Mouse (Mus musculus): Measurements from ENCODE around the gene Sprn. TPM values are rescaled to one million over a fixed set of nuclear protein-coding genes. Genes with fewer than 3 reads are reported as not detected.

Gene Sprn
- polyA plus RNA-seq (2014; fragmentation: Illumina TruSeq; extraction: RNeasy Lipid Tissue Mini Kit (QIAGEN cat#74804); ENCODE audit: insufficient read depth, low read depth, low replicate concordance): not detected

GRCm38 (mm10) chr7:140154218-140154927 lies at the start of gene Sprn:
Gene Sprn (minus strand): TSS chr7:140154877.

GRCm38 (mm10) chr7:140172936-140173335 lies 18.3 kb upstream of the Sprn start, which contains the start of gene Olfr523:
Gene Olfr523 (plus strand): TSS chr7:140173217.

GRCm38 (mm10) chr7:140164664-140165063 lies 10.0 kb upstream of the Sprn start, which contains the start of gene Olfr522:
Gene Olfr522 (minus strand): TSS chr7:140164764.

GRCm38 (mm10) chr7:140137135-140138020 lies 17.3 kb downstream of the Sprn start, which contains the start of gene Mtg1:
Gene Mtg1 (plus strand): TSS chr7:140137564.

GRCm38 (mm10) chr7:140116329-140117054 lies 38.2 kb downstream of the Sprn start, which contains the start of gene Echs1:
Gene Echs1 (minus strand): TSS chr7:140116476.

GRCm38 (mm10) chr7:140115583-140116328 lies 38.9 kb downstream of the Sprn start, which contains the start of gene Paox:
Gene Paox (plus strand): TSS chr7:140115799.

GRCm38 (mm10) chr7:140101993-140102860 lies 52.5 kb downstream of the Sprn start, which contains the start of gene Fuom:
Gene Fuom (minus strand): TSS chr7:140102441.

Other genes starting within 250 kb of the Sprn start
- gene Utf1, start 211.1 kb downstream of the Sprn start, polyA plus RNA-seq (2014; fragmentation: Illumina TruSeq; extraction: RNeasy Lipid Tissue Mini Kit (QIAGEN cat#74804); ENCODE audit: insufficient read depth, low read depth, low replicate concordance): not detected
- 4.6 TPM for gene 6430531B16Rik, start 176.1 kb downstream of the Sprn start, polyA plus RNA-seq (2014; fragmentation: Illumina TruSeq; extraction: RNeasy Lipid Tissue Mini Kit (QIAGEN cat#74804); ENCODE audit: insufficient read depth, low read depth, low replicate concordance)
- 6.5 TPM for gene Adam8, start 162.3 kb downstream of the Sprn start, polyA plus RNA-seq (2014; fragmentation: Illumina TruSeq; extraction: RNeasy Lipid Tissue Mini Kit (QIAGEN cat#74804); ENCODE audit: insufficient read depth, low read depth, low replicate concordance)
- gene Zfp511, start 118.5 kb downstream of the Sprn start, polyA plus RNA-seq (2014; fragmentation: Illumina TruSeq; extraction: RNeasy Lipid Tissue Mini Kit (QIAGEN cat#74804); ENCODE audit: insufficient read depth, low read depth, low replicate concordance): 13.9 TPM
- 8.3 TPM for gene Tubgcp2, start 118.2 kb downstream of the Sprn start, polyA plus RNA-seq (2014; fragmentation: Illumina TruSeq; extraction: RNeasy Lipid Tissue Mini Kit (QIAGEN cat#74804); ENCODE audit: insufficient read depth, low read depth, low replicate concordance)
- not detected for gene Msx3, start 105.8 kb downstream of the Sprn start, polyA plus RNA-seq (2014; fragmentation: Illumina TruSeq; extraction: RNeasy Lipid Tissue Mini Kit (QIAGEN cat#74804); ENCODE audit: insufficient read depth, low read depth, low replicate concordance)
- gene Caly, start 72.3 kb downstream of the Sprn start, polyA plus RNA-seq (2014; fragmentation: Illumina TruSeq; extraction: RNeasy Lipid Tissue Mini Kit (QIAGEN cat#74804); ENCODE audit: insufficient read depth, low read depth, low replicate concordance): not detected
- gene Prap1, start 61.5 kb downstream of the Sprn start, polyA plus RNA-seq (2014; fragmentation: Illumina TruSeq; extraction: RNeasy Lipid Tissue Mini Kit (QIAGEN cat#74804); ENCODE audit: insufficient read depth, low read depth, low replicate concordance): not detected
- 29.5 TPM for gene Fuom, start 52.4 kb downstream of the Sprn start, polyA plus RNA-seq (2014; fragmentation: Illumina TruSeq; extraction: RNeasy Lipid Tissue Mini Kit (QIAGEN cat#74804); ENCODE audit: insufficient read depth, low read depth, low replicate concordance)
- gene Paox, start 39.1 kb downstream of the Sprn start, polyA plus RNA-seq (2014; fragmentation: Illumina TruSeq; extraction: RNeasy Lipid Tissue Mini Kit (QIAGEN cat#74804); ENCODE audit: insufficient read depth, low read depth, low replicate concordance): 8.8 TPM
- 97.0 TPM for gene Echs1, start 38.4 kb downstream of the Sprn start, polyA plus RNA-seq (2014; fragmentation: Illumina TruSeq; extraction: RNeasy Lipid Tissue Mini Kit (QIAGEN cat#74804); ENCODE audit: insufficient read depth, low read depth, low replicate concordance)
- 12.7 TPM for gene Mtg1, start 17.3 kb downstream of the Sprn start, polyA plus RNA-seq (2014; fragmentation: Illumina TruSeq; extraction: RNeasy Lipid Tissue Mini Kit (QIAGEN cat#74804); ENCODE audit: insufficient read depth, low read depth, low replicate concordance)
- not detected for gene Olfr522, start 9.9 kb upstream of the Sprn start, polyA plus RNA-seq (2014; fragmentation: Illumina TruSeq; extraction: RNeasy Lipid Tissue Mini Kit (QIAGEN cat#74804); ENCODE audit: insufficient read depth, low read depth, low replicate concordance)
- not detected for gene Olfr523, start 18.3 kb upstream of the Sprn start, polyA plus RNA-seq (2014; fragmentation: Illumina TruSeq; extraction: RNeasy Lipid Tissue Mini Kit (QIAGEN cat#74804); ENCODE audit: insufficient read depth, low read depth, low replicate concordance)
- not detected for gene Olfr524, start 51.1 kb upstream of the Sprn start, polyA plus RNA-seq (2014; fragmentation: Illumina TruSeq; extraction: RNeasy Lipid Tissue Mini Kit (QIAGEN cat#74804); ENCODE audit: insufficient read depth, low read depth, low replicate concordance)
- 0.48 TPM for gene Cd163l1, start 63.4 kb upstream of the Sprn start, polyA plus RNA-seq (2014; fragmentation: Illumina TruSeq; extraction: RNeasy Lipid Tissue Mini Kit (QIAGEN cat#74804); ENCODE audit: insufficient read depth, low read depth, low replicate concordance)
- 0.30 TPM for gene 5830411N06Rik, start 92.4 kb upstream of the Sprn start, polyA plus RNA-seq (2014; fragmentation: Illumina TruSeq; extraction: RNeasy Lipid Tissue Mini Kit (QIAGEN cat#74804); ENCODE audit: insufficient read depth, low read depth, low replicate concordance)
- not detected for gene Olfr525, start 166.0 kb upstream of the Sprn start, polyA plus RNA-seq (2014; fragmentation: Illumina TruSeq; extraction: RNeasy Lipid Tissue Mini Kit (QIAGEN cat#74804); ENCODE audit: insufficient read depth, low read depth, low replicate concordance)
- not detected for gene Olfr527, start 179.1 kb upstream of the Sprn start, polyA plus RNA-seq (2014; fragmentation: Illumina TruSeq; extraction: RNeasy Lipid Tissue Mini Kit (QIAGEN cat#74804); ENCODE audit: insufficient read depth, low read depth, low replicate concordance)
- gene Olfr60, start 206.8 kb upstream of the Sprn start, polyA plus RNA-seq (2014; fragmentation: Illumina TruSeq; extraction: RNeasy Lipid Tissue Mini Kit (QIAGEN cat#74804); ENCODE audit: insufficient read depth, low read depth, low replicate concordance): not detected
- gene Olfr530, start 221.5 kb upstream of the Sprn start, polyA plus RNA-seq (2014; fragmentation: Illumina TruSeq; extraction: RNeasy Lipid Tissue Mini Kit (QIAGEN cat#74804); ENCODE audit: insufficient read depth, low read depth, low replicate concordance): not detected
- not detected for gene Olfr531, start 248.0 kb upstream of the Sprn start, polyA plus RNA-seq (2014; fragmentation: Illumina TruSeq; extraction: RNeasy Lipid Tissue Mini Kit (QIAGEN cat#74804); ENCODE audit: insufficient read depth, low read depth, low replicate concordance)